Mouse (Mus musculus): Measurements from ENCODE around the gene Nos2. TPM values are rescaled to one million over a fixed set of nuclear protein-coding genes. Genes with fewer than 3 reads are reported as not detected.

Nos2 gene
- polyA plus RNA-seq, 2 experiments, result 2.1 to 2.2 TPM

DNA sequence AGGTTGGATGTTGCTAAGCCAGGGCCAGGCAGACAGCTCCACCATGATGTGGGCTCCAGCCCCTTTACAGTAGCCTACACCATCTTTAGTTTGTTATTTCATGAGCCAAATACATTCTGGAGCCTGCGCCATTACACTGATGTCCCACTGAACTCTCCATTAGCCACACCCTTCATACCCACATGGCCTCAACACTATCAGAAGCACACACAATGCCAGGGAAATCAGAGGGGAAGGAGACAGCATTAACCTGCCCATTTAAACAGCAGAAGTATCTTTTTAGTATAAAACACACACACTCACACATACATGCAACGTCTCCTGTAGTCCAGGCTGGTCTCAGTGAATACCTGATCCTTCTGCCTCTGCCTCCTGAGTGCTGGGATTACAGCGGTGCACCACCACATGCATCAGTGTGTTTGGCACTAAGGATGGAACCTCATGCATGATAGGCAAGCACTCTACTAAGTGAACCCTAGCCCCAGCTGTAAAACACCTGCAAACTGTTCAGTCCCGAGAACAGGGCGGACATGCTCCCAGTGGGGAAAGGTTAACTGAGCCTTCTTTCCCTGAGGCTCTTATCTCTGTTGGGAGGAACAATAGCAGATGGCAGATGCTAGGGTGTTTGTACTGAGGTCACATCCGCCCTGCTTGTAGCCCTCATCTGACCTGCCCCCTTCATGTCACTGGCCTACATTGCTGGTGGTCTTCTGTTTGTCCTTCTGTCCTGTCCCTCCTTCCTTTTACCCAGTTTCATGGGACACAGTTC is 87.6 kb downstream of the Nos2 start:
- peaks cover 6% of the 10 kb centered on the region; the same call in 1 of the 2 replicates for H3K4me1 ChIP-seq (ENCODE audit: control insufficient read depth, insufficient read depth, low read length)
- no peak overlapping the region for H3K4me3 ChIP-seq (replicated peaks; ENCODE audit: low read length)
- H3K27ac ChIP-seq (replicated peaks; ENCODE audit: low read depth, low read length), result no peak overlapping the region
- H3K4me2 ChIP-seq (replicated peaks; ENCODE audit: low read depth, low read length, severe bottlenecking), result no peak overlapping the region
- H3K9ac ChIP-seq (ENCODE audit: low read depth, low read length, severe bottlenecking), result no peak overlapping the region
- 77% methylated on average over 6 of the region's 6 CpGs for WGBS
- no peaks in the 10 kb centered on the region for H3K27me3 ChIP-seq (ENCODE audit: control insufficient read depth, insufficient read depth, low read length)
- H3K36me3 ChIP-seq (ENCODE audit: control insufficient read depth, insufficient read depth, low read length), result no peaks in the 10 kb centered on the region
- no peak for TF ChIP-seq POLR2A (IDR thresholded peaks at IDR 0.05; ENCODE audit: borderline replicate concordance, extremely low read depth, insufficient read depth, insufficient read length)
- H3K9me3 ChIP-seq (ENCODE audit: control insufficient read depth, low read length), result no peaks in the 10 kb centered on the region
- ATAC-seq (ENCODE audit: low FRiP score, low read depth) (no peak), DNase-seq (ENCODE audit: low spot score) (no peak)

DNA sequence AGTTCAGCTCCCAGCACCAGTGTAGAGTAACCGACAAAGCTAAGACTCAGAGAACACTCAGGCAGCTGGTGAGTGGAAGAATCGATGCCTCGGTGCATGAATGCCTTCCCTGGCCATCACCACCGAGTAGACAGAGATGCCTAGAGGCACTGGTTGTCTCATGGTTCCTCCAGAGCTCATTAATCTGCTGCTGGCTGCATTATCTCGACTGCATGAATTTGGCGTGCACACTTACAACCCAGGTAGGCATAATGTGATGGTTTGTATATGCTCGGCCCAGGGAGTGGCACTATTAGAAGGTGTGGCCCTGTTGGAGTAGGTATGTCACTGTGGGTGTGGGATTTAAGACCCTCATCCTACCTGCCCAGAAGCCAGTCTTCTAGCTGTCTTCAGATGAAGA is 88.3 kb downstream of the Nos2 start:
- no peak for DNase-seq (ENCODE audit: low spot score)
- no peaks in the 10 kb centered on the region for H3K4me1 ChIP-seq (ENCODE audit: control insufficient read depth, insufficient read depth, low read length)
- H3K9me3 ChIP-seq (ENCODE audit: control insufficient read depth, low read length), result no peaks in the 10 kb centered on the region
- H3K27me3 ChIP-seq (ENCODE audit: control insufficient read depth, insufficient read depth, low read length), result no peaks in the 10 kb centered on the region
- no peak for TF ChIP-seq POLR2A (IDR thresholded peaks at IDR 0.05; ENCODE audit: borderline replicate concordance, extremely low read depth, insufficient read depth, insufficient read length)
- no peak for ATAC-seq (ENCODE audit: low FRiP score, low read depth)
- H3K4me2 ChIP-seq (replicated peaks; ENCODE audit: low read depth, low read length, severe bottlenecking), result no peak overlapping the region
- no peaks in the 10 kb centered on the region for H3K36me3 ChIP-seq (ENCODE audit: control insufficient read depth, insufficient read depth, low read length)
- no peak overlapping the region for H3K9ac ChIP-seq (ENCODE audit: low read depth, low read length, severe bottlenecking)
- WGBS, result 76% methylated on average over 7 of the region's 7 CpGs
- no peak overlapping the region for H3K4me3 ChIP-seq (replicated peaks; ENCODE audit: low read length)
- H3K27ac ChIP-seq (replicated peaks; ENCODE audit: low read depth, low read length), result no peak overlapping the region

Other genes with a start within 250 kb of the Nos2 start
- 15.8 and 18.0 TPM in 2 replicates for gene Nlk, start 223.4 kb upstream of the Nos2 start, polyA plus RNA-seq (2012; rRNA removed)
- 10.1 and 11.9 TPM in 2 replicates for gene Nlk, start 223.4 kb upstream of the Nos2 start, polyA plus RNA-seq (2014; fragmentation: Nextera tagmentation; extraction: Ambion mirVana)
- gene Ccnq, start 169.1 kb upstream of the Nos2 start, polyA plus RNA-seq (2012; rRNA removed), result 48.4 and 51.6 TPM in 2 replicates
- gene Ccnq, start 169.1 kb upstream of the Nos2 start, polyA plus RNA-seq (2014; fragmentation: Nextera tagmentation; extraction: Ambion mirVana), result 40.4 and 50.7 TPM in 2 replicates
- 8.3 and 10.1 TPM in 2 replicates for gene Lyrm9, start 94.2 kb upstream of the Nos2 start, polyA plus RNA-seq (2012; rRNA removed)
- gene Lyrm9, start 94.2 kb upstream of the Nos2 start, polyA plus RNA-seq (2014; fragmentation: Nextera tagmentation; extraction: Ambion mirVana), result 14.0 and 15.1 TPM in 2 replicates
- gene Lgals9, start 64.2 kb downstream of the Nos2 start, polyA plus RNA-seq (2012; rRNA removed), result 29.7 and 31.3 TPM in 2 replicates
- 35.4 and 36.2 TPM in 2 replicates for gene Lgals9, start 64.2 kb downstream of the Nos2 start, polyA plus RNA-seq (2014; fragmentation: Nextera tagmentation; extraction: Ambion mirVana)
- 24.1 and 29.3 TPM in 2 replicates for gene Ksr1, start 225.6 kb downstream of the Nos2 start, polyA plus RNA-seq (2012; rRNA removed)
- gene Ksr1, start 225.6 kb downstream of the Nos2 start, polyA plus RNA-seq (2014; fragmentation: Nextera tagmentation; extraction: Ambion mirVana), result 8.2 TPM in 2 replicates